Mouse (Mus musculus) induced T-regulatory cell, adult 2 months (primary cell): ENCODE data around the gene Sh2b3.

Experiments used
- DNase-seq: peaks from one replicate; pipeline ENCODE4 v3.0.0-alpha.2; 2012; ENCODE audit warnings: low read depth

The Sh2b3 gene

GRCm38 (mm10) chr5:121843138-121843905, 5.9 kb upstream of the Sh2b3 start:
- no peak for DNase-seq

GRCm38 (mm10) chr5:121842665-121843118, 5.2 kb upstream of the Sh2b3 start:
- DNase-seq = peak; percentile 89

- no peak for DNase-seq
These were observed 4.5 kb upstream of the Sh2b3 start for GRCm38 (mm10) chr5:121841973-121842372.

GRCm38 (mm10) chr5:121841516-121841915, 4.1 kb upstream of the Sh2b3 start:
- DNase-seq = no peak

DNA sequence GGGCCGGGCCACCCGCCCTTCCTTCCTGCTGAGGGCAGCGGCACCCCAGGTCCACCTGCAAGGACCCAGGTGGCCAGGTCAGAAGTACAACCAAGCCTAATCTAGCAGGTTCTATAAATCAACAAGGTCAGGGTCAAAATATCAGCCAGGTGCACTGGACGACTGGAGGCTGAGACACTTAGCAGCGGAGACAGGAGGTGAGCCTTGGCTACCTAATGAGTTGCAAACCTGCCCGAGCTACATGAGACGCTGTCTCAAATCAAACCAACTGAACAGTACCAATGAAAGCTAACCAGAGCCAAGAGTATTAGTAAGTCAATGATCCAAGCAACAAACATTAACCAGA, 1.7 kb upstream of the Sh2b3 start:
- DNase-seq = peak; percentile 52

- peak; percentile 87 for DNase-seq
These were observed 1.1 kb upstream of the Sh2b3 start for GRCm38 (mm10) chr5:121838341-121839127.

DNA sequence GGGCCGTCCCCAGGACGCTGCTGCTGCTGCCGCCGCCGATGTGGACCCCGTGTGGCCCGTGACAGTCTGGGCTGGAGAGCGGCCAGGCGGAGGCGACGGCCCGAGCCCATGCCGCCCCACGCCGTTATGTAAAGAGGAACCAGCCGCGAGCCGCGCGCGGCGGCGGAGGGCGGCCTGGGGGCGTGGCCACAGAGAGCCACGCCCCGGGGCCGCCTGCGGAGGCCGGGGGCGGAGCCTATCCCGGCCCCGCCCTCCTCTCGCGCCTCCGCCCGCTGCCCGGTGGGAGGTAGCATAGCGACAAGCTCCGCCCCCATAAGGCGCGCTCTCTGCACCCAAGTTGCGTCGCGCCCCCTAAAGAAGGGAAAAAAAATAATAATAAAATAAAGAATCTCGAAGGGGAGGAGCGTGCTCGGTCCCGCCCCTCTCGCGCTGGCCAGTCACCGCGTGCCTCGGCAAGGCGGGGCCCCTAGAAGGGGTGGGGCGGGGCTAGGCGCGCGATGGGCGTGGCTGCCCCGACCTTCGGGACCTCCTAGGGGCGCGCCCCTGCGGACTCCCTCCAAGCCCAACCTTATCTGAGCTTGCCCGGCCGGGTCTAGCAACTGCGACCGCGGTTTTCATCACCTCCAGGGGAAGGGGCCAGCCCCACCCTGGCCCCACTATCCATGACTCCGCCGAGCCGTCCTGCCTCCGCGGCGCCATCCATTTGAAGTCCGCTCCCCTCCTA, 592 bp downstream of the Sh2b3 start:
- peak; percentile 95 for DNase-seq

DNA sequence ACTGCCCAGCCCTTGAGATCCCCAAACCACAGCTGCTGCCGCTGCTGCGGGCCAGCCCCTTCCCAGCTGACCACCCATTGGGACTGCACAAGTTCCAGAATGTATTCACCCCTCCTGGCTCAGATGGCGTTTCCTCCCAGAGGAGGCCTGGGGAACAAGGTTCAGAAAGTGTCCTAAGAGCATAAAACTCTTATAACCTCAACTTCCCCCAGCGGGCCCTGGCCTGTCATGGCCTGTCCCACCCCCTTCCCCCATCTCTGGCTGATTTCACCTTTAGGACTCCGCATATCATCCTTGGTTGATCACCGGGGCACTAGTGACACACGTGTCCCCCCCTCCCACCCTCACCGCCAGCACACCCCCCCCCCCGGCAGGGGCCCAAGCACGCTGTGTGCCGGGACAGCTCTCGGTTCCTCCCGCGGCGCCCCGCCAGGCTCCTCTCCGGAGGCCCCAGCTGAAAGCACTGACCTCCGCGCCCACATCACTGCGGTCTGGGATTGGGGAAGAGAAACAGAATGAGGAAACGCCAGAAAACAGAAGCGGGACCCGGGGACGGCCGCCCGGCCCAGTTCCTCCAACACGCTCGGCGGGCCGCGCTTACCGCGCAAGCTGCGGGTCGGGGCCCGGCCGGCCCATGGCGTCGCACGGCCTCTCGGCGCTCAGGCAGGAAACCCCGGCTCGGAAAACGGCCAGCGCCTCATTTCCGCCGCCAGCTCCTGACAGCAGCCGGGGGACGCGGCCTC, 1.3 kb downstream of the Sh2b3 start:
- DNase-seq = peak; percentile 52

DNA sequence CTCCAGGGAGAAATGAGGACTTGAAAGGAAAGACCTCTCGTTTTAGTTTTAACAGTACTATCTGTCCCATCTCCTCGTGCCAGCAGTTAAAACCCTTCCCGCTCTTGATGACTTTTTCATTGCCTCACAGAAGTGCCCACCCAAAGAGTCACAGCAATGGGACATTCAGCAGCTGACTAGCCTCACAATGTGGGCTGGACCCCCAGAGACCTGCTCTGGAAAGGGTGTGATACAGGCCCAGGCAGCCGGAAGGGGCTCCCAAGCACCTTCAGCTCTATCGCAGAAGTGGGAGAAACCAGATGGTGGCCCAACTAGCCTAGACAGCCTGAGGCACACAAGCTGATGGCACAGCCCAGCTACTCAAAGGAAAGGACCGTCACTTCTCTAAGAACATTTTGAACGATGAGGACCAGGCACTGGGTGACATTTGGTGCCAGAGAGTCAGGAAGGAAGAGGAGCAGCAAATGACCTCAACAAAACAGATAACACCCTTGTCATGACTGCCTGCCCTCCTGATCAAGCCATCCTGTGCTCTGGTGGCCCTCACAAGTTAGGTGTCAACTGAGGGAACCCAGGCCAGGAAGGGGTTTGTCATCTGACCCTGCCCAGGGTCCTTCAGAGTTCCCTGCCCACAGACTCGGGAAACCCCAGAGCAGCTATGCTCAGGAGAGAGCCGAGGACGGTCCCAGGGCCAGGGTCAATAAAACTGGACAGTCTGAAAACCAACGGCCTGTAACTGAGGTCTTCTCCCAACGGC, 2.3 kb downstream of the Sh2b3 start:
- peak; percentile 50 for DNase-seq

- DNase-seq = no peak
These were observed 3.2 kb downstream of the Sh2b3 start for GRCm38 (mm10) chr5:121834241-121834606.

DNA sequence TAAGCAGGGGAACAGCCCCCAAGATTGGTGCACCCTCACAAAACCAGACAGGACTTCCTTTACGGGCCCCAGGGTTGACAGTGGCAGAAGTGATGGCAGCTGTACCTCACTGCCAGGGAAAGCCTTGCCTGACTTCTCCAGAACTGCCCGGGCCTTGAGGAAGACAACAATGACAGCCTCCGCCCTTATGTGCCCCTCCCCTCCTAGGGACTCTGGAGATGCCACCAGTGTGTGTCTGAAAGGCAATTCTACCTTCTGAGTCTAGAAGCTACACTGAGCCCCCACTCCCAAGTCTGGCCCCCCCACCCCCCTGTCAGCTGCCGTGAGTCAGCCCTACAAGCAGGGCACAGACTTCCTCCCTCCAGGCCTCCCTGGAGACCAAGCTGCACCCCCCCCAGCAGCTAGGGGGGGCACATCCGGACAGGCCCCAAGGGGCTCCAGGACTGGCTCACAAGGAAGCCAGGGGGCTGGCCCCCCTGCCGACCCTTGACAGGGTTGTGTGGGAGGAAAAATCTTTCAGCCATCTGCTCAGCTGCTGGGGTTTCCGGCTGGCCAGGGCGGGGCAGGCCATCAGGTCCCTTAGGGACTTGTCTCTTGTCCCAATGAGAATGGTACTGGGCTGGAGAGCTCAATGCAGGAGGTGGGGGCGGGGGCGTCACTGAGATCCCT, 3.7 kb downstream of the Sh2b3 start:
- peak; percentile 39 for DNase-seq

- no peak for DNase-seq
These were observed 4.3 kb downstream of the Sh2b3 start for GRCm38 (mm10) chr5:121833159-121833558.

DNA sequence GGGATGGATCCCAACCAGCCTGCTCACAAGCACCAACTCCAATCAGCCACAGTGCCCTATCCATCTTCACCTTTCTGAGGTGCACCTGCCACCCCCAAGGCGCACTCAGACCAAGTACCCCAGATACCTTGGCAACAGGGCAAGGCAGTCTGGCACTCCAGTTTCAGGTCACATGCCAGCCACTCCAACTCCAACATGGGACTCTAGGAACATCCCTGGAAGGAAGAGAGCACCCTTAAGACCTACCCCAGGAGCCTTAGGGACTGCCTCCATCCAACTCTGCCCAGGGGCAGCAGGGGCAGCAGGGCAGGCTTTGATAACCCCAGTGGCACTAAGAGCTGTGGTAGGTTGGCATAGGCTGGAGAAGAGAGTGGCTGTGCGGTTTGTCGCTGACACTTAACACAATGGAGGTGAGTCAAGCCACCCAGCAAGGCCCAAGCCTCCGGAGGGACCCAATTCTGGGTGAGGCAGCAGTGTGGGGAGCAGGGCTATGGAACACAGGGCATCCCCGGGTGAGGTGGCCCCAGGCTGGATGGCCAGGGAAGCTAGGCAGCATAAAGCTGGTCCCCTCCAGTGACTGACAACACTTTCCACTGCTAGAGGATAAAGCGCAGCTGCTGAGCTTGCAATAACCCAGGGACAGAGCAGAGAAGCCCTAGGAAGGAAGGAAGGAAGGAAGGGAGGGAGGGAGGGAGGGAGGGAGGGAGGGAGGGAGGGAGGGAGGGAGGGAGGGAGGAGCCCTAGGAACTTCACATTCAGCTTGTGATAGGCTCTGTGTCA, 4.9 kb downstream of the Sh2b3 start:
- no peak for DNase-seq

GRCm38 (mm10) chr5:121831002-121831601, 6.3 kb downstream of the Sh2b3 start:
- no peak for DNase-seq

DNA sequence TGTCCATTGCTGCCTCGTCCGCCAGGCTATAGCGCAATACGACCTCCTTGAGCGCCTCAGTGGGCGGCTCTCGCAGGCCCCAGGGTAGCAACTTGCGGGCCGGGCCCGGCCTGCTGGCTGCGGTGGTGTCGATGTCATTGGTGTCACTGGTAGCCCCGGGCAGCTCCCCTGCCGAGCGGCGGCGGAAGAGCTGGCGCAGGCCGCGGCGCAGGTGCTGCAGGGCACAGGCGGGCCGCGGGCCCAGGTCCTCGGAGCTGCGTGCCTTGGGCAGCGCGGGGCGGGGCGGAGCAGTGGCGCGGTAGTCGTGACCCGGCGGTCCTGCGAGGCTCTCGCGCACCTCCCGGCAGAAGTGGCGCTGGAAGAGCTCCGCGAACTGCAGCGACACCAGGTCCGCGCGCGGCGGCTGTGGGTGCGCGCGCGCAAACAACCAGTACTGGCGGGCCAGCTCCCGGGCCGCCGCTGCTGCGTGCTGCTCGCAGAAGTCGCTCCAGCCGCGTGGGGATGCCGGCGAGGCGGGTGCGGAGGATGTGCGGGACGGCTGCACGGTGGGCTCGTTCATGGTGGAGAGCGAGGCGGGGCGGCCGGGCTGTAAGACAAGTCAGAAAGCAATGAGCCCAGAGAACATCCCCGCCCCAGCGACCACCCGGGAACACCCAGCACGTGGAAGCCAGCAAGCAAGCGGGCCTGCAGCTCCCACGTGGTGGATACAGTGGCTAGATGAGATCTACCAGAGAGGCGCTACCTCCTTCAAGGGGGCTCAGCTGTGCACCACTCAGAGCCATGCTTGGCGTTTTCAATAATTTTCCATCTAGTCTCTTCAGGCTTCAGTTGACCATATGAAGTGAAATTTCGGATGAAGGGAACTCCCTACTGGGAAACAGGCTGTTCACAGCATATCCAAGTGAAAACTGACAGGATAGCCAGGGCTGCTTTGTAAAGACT, 8.7 kb downstream of the Sh2b3 start:
- no peak for DNase-seq

DNA sequence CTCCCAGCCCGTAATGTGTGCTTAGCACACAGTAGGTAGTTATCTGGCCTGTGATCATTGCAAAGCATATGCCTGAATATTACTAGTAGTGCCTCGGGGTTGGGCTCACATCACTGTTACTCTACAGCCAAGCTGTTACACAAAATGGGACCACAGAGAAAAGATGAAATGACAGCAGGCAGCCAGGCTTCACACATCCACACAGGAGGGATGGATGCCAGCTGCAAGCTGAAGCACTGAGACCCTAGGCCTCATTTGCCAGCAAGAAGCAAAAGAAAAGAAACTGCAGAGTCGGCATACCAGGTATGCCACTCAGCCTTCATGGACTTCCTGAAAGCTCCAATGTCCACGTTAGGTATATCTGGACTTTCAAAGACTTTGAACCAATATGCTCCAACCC, 9.6 kb downstream of the Sh2b3 start:
- no peak for DNase-seq

- no peak for DNase-seq
These were observed 11.8 kb downstream of the Sh2b3 start for GRCm38 (mm10) chr5:121825606-121826005.

DNA sequence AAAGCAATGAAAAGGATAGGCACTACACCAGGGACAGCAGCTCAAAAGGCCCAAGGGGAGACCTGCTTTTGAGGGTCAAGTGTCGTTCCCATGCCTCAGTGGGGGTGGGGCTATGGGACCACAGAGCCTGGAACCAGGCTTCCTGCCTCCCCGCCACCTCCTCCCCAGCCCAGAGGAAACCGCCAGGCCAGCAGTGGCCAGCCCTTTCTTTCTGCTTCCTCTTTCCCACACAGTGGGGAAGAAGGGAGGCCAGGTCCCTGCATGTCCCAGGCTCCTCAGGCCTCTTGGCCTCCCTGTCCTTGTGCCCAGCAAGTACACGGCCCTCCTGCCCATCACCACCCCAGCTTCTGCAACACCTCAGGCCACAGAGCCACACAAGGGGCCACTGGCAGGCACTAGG, 13.3 kb downstream of the Sh2b3 start:
- no peak for DNase-seq
